Mouse (Mus musculus) thymus, adult 18-20 months (tissue): ENCODE measurements around the gene Rapgef4.
"Not testable (repeated sequence)": the region's sequence is repeated elsewhere in the genome, so short reads cannot be mapped to it uniquely, and the experiment has no call there.

ENCODE experiments used
- DNase-seq, 2 experiments: peaks; one replicate each; pipeline ENCODE4 v3.0.0; 2022; ENCODE audit warnings: mixed read lengths in 2 of 2

The Rapgef4 gene

GRCm38 (mm10) chr2:72031717-72032116 is 50.7 kb downstream of the Rapgef4 start:
- no peak for DNase-seq

GRCm38 (mm10) chr2:72035616-72036015 is 54.6 kb downstream of the Rapgef4 start:
- DNase-seq, result no peak

- no peak for DNase-seq
Measured at GRCm38 (mm10) chr2:72037357-72037756, 56.3 kb downstream of the Rapgef4 start.

GRCm38 (mm10) chr2:72038235-72038634 is 57.2 kb downstream of the Rapgef4 start:
- peak; percentile 17 to 45 for DNase-seq

GRCm38 (mm10) chr2:72038651-72039251 is 57.7 kb downstream of the Rapgef4 start:
- peak in 1 of 2 experiments; percentile 9 for DNase-seq

GRCm38 (mm10) chr2:72039522-72040045 is 58.5 kb downstream of the Rapgef4 start:
- no peak for DNase-seq

- no peak for DNase-seq
Measured at GRCm38 (mm10) chr2:72041087-72041486, 60.0 kb downstream of the Rapgef4 start.

GRCm38 (mm10) chr2:72042093-72042492 is 61.1 kb downstream of the Rapgef4 start:
- DNase-seq, result no peak

GRCm38 (mm10) chr2:72044191-72044590 is 63.2 kb downstream of the Rapgef4 start:
- no peak for DNase-seq

- no peak for DNase-seq
Measured at GRCm38 (mm10) chr2:72045024-72045423, 64.0 kb downstream of the Rapgef4 start.

- DNase-seq, result no peak
Measured at GRCm38 (mm10) chr2:72045659-72046058, 64.6 kb downstream of the Rapgef4 start.

GRCm38 (mm10) chr2:72050451-72050850 is 69.4 kb downstream of the Rapgef4 start:
- no peak for DNase-seq

GRCm38 (mm10) chr2:72054280-72054679 is 73.2 kb downstream of the Rapgef4 start:
- no peak for DNase-seq

- DNase-seq, result no peak
Measured at GRCm38 (mm10) chr2:72054736-72055135, 73.7 kb downstream of the Rapgef4 start.

GRCm38 (mm10) chr2:72055476-72055875 is 74.4 kb downstream of the Rapgef4 start:
- no peak for DNase-seq

- no peak for DNase-seq
Measured at GRCm38 (mm10) chr2:72056081-72056874, 75.2 kb downstream of the Rapgef4 start.

- DNase-seq, result no peak
Measured at GRCm38 (mm10) chr2:72062931-72063330, 81.9 kb downstream of the Rapgef4 start.

- DNase-seq, result no peak
Measured at GRCm38 (mm10) chr2:72068505-72068904, 87.5 kb downstream of the Rapgef4 start.

- DNase-seq, result no peak
Measured at GRCm38 (mm10) chr2:72070086-72070485, 89.0 kb downstream of the Rapgef4 start.

- DNase-seq, result not testable (repeated sequence)
Measured at GRCm38 (mm10) chr2:72073121-72073520, 92.1 kb downstream of the Rapgef4 start.

- no peak for DNase-seq
Measured at GRCm38 (mm10) chr2:72074999-72075561, 94.0 kb downstream of the Rapgef4 start.

GRCm38 (mm10) chr2:72077490-72078139 is 96.6 kb downstream of the Rapgef4 start:
- DNase-seq, result no peak

GRCm38 (mm10) chr2:72078140-72078521 is 97.1 kb downstream of the Rapgef4 start:
- no peak for DNase-seq
